Mouse (Mus musculus): ENCODE measurements around the gene Eif2b1. TPM values are rescaled to one million over a fixed set of nuclear protein-coding genes. Genes with fewer than 3 reads are reported as not detected.

Eif2b1 gene
- polyA plus RNA-seq, 1 experiment from 2014 or later, result 69.8 TPM

DNA sequence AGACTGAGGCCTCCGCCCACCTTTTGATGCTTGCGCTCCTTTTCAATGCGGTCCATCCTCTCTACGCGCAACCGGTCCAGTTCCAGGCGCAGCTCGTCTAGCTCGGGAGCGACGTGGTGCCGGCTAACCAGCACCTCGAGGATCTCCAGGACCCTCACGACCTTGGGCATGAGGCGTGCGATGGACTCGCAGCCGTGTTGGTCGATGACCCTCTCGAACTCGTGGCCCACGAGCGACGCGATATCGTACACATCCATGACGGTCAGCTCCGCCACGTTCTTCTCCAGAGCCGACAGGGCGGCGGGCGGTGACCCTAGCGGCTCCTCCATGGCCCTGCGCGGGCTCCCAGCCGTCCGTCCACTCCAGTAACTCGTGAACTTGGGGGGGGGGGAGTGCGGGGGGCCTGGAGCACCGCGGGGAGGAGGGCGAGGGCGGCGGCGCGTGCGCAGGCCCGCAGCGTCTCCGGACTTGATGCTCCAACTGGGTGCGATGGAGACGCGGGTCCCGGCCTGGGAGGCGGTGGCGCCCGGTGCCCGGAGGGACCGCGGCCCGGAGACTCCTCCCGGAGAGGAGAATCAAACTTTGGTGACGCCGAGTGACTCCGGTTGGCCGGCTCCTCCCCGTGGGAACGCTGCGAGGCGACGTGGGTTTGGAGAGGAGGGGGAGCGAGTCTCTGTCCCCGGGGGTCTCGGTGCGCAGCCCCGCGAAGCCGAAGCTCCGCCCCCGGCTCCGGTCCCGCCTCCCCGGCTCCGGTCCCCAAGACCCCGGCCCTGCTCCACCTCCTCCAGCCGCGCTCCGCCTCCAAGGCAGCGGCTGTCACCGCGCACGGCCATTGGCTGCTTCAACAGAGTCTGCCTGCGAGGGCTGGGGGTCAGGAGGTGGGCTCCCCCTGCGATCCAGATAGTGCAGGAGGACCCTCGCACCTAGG lies 48.0 kb downstream of the Eif2b1 start, which contains the start of gene Rilpl1:
Gene Rilpl1, minus strand, starts transcription at position 737 of the 928 bp plus-strand sequence.
- no peaks in the 10 kb centered on the region for H3K9me3 ChIP-seq (replicated peaks)
- peak within 1 kb of the TSS; percentile 82 for H3K4me2 ChIP-seq
- no peak for DNase-seq
- H3K9ac ChIP-seq, result peak within 1 kb of the TSS; percentile 62
- peaks cover 49% of the 10 kb centered on the region for H3K4me1 ChIP-seq (replicated peaks)
- H3K27ac ChIP-seq, result peak within 1 kb of the TSS; percentile 34; the same call in 1 of the 2 replicates
- WGBS (ENCODE audit: insufficient replicate concordance), result 1% methylated on average over 95 of the region's 96 CpGs
- peak within 1 kb of the TSS; percentile 67 for H3K4me3 ChIP-seq (replicated peaks)
- peak; percentile 44 for ATAC-seq (ENCODE audit: low read depth)
- H3K27me3 ChIP-seq, result peaks cover 53% of the 10 kb centered on the region
- H3K36me3 ChIP-seq, result no peaks in the 10 kb centered on the region

GRCm38 (mm10) chr5:124529697-124530096 lies 49.2 kb downstream of the Eif2b1 start:
- 0 out of 2 replicates have a peak overlapping the region, but pooled peaks have one; percentile 62 for H3K9ac ChIP-seq

DNA sequence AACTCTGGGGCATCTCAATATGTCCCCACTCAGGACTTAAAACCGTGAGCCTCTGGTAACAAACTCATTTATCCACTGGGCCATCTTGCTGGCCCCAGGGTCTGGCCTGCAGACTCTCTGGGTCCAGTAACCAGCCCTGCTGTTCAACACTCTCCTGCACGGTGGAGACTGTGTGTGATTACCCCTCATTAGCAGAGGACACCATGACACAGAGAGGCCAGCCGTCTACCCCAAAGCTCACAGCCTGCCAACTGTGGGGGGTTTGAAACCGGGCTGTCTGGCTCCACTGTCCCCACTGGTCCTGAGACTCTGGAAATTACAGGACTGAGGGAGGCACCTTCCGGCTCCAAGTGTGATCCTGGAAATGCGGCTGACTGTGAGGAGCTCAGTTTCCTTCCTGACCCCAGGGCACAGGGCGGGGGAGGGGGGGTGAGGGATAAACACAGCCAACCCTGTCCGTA lies 49.7 kb downstream of the Eif2b1 start:
- ATAC-seq (ENCODE audit: low read depth), result no peak
- Histone ChIP-seq H3K27ac (no peak overlapping the region), H3K27me3 (peaks cover 53% of the 10 kb centered on the region), H3K36me3 (no peaks in the 10 kb centered on the region), H3K4me1 (replicated peaks) (peaks cover 39% of the 10 kb centered on the region), H3K4me3 (replicated peaks) (peak overlapping the region; percentile 4; the same call in 1 of the 2 replicates), H3K9me3 (replicated peaks) (no peaks in the 10 kb centered on the region), H3K9ac (no peak overlapping the region), H3K4me2 (peak overlapping the region; percentile 82)
- 29% methylated on average over 8 of the region's 8 CpGs for WGBS (ENCODE audit: insufficient replicate concordance)
- no peak for DNase-seq

More at GRCm38 (mm10) chr5:124529697-124530096, 49.2 kb downstream of the Eif2b1 start:
- Histone ChIP-seq H3K36me3 (no peaks in the 10 kb centered on the region), H3K27me3 (peaks cover 53% of the 10 kb centered on the region), H3K9me3 (replicated peaks) (no peaks in the 10 kb centered on the region), H3K4me2 (peak overlapping the region; percentile 82), H3K4me3 (replicated peaks) (peak overlapping the region; percentile 67; the same call in 1 of the 2 replicates), H3K4me1 (replicated peaks) (peaks cover 43% of the 10 kb centered on the region), H3K27ac (no peak overlapping the region)
- ATAC-seq (ENCODE audit: low read depth) (no peak), DNase-seq (no peak)
- WGBS (ENCODE audit: insufficient replicate concordance), result 22% methylated on average over 8 of the region's 8 CpGs

DNA sequence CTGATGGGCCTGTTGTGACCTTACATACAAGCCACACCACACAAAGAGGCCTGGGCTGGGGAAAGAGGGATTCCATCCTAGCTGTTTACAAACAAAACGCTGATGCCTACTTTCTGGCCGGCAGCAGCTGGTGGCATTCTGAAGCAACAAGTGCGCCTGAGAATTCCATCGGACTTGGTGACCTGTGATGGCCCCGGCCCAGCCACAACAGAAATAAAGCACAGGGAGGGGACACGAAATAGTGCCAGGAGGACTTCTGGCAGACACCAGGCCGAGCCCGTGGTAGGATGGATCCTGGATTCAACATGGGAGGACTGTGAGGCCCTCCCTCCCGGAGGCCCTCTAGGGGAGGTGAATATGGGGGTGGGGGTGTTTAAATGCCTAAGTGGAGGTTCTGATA lies 50.1 kb downstream of the Eif2b1 start:
- Histone ChIP-seq H3K4me3 (replicated peaks) (0 out of 2 replicates have a peak overlapping the region, but pooled peaks have one; percentile 4), H3K4me1 (replicated peaks) (peaks cover 39% of the 10 kb centered on the region), H3K36me3 (no peaks in the 10 kb centered on the region), H3K27ac (no peak overlapping the region), H3K27me3 (peaks cover 53% of the 10 kb centered on the region), H3K4me2 (peak overlapping the region; percentile 82; the same call in 1 of the 2 replicates), H3K9ac (0 out of 2 replicates have a peak overlapping the region, but pooled peaks have one; percentile 19), H3K9me3 (replicated peaks) (no peaks in the 10 kb centered on the region)
- DNase-seq (no peak), ATAC-seq (ENCODE audit: low read depth) (no peak)
- 61% methylated on average over 9 of the region's 9 CpGs for WGBS (ENCODE audit: insufficient replicate concordance)

DNA sequence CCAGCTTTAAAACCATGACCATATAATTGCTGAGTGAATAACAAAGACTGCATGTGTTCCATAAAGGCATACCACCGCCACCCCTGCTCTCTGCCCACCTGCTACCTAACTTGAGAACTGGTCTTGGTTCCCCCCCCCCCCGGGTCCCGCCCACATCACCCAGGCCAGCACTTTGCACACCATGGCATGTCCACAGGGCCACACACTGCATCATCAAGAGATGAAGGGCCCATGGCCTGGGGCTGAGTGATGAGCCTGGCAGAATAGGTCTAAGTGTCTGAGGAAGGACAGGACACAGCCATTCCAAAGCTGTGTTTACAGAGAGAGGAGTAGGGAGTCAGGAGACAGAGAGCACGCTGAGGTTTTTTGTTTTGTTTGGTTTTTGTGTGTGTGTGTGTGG lies 50.6 kb downstream of the Eif2b1 start:
- Histone ChIP-seq H3K4me3 (replicated peaks) (no peak overlapping the region), H3K27ac (no peak overlapping the region), H3K9ac (no peak overlapping the region), H3K27me3 (peaks cover 51% of the 10 kb centered on the region), H3K4me1 (replicated peaks) (peaks cover 39% of the 10 kb centered on the region), H3K36me3 (no peaks in the 10 kb centered on the region), H3K4me2 (peak overlapping the region; percentile 82; the same call in 1 of the 2 replicates), H3K9me3 (replicated peaks) (no peaks in the 10 kb centered on the region)
- 61% methylated on average over 4 of the region's 4 CpGs for WGBS (ENCODE audit: insufficient replicate concordance)
- ATAC-seq (ENCODE audit: low read depth), result no peak
- no peak for DNase-seq

- Histone ChIP-seq H3K27ac (no peak overlapping the region), H3K4me1 (replicated peaks) (peaks cover 13% of the 10 kb centered on the region; the same call in 1 of the 2 replicates), H3K27me3 (peaks cover 17% of the 10 kb centered on the region), H3K4me2 (no peak overlapping the region), H3K36me3 (no peaks in the 10 kb centered on the region), H3K9me3 (replicated peaks) (no peaks in the 10 kb centered on the region), H3K4me3 (replicated peaks) (no peak overlapping the region), H3K9ac (no peak overlapping the region)
- ATAC-seq (ENCODE audit: low read depth) (no peak), DNase-seq (no peak)
- WGBS (ENCODE audit: insufficient replicate concordance), result 64% methylated on average over 5 of the region's 5 CpGs
These were observed 54.0 kb downstream of the Eif2b1 start for GRCm38 (mm10) chr5:124524943-124525342.

DNA sequence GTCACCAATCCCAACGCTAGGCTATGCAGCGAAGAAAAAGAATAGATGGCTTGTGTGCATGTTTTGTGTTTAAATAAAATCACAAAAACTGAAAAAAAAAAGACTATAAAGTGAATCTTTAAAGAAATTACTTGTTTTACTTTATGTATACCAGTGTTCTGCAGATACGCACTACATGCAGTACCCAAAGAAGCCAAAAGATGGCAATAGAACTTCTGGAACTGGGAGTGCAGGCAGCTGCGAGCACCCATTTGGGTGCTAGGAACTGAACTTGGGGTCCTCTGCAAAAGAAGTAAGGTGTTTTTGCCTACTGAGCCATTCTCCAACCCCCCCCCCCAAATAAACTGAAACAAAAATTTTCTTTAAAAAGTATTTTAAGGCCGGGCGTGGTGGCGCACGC lies 55.9 kb downstream of the Eif2b1 start:
- 83% methylated on average over 8 of the region's 8 CpGs for WGBS (ENCODE audit: insufficient replicate concordance)
- no peaks in the 10 kb centered on the region for H3K36me3 ChIP-seq
- H3K4me3 ChIP-seq (replicated peaks), result no peak overlapping the region
- H3K27me3 ChIP-seq, result peaks cover under 1% of the 10 kb centered on the region; the same call in 1 of the 2 replicates
- H3K4me1 ChIP-seq (replicated peaks), result no peaks in the 10 kb centered on the region
- DNase-seq (no peak), ATAC-seq (ENCODE audit: low read depth) (no peak)
- H3K4me2 ChIP-seq, result no peak overlapping the region
- no peak overlapping the region for H3K9ac ChIP-seq
- H3K27ac ChIP-seq, result no peak overlapping the region
- H3K9me3 ChIP-seq (replicated peaks), result no peaks in the 10 kb centered on the region

DNA sequence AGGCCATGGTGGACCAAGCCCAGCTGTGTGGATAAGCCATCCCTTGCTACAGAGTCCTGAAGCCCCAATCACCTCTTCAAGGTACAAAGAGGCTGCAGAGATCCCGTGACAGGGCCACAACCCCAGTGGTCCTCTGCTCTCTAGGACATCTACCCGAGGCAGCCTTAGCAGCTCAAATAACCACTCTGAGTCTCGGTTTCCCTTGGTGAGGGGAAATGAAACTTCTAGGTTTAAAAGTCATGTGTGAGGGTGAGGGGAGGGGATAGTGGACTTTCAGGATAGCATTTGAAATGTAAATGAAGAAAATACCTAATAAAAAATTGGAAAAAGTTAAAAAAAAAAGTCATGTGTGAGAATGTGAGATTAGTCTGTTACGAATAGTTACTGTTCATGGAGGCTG lies 57.3 kb downstream of the Eif2b1 start:
- ATAC-seq (ENCODE audit: low read depth) (no peak), DNase-seq (no peak)
- Histone ChIP-seq H3K9me3 (replicated peaks) (no peaks in the 10 kb centered on the region), H3K4me1 (replicated peaks) (no peaks in the 10 kb centered on the region), H3K4me3 (replicated peaks) (no peak overlapping the region), H3K27me3 (no peaks in the 10 kb centered on the region), H3K36me3 (no peaks in the 10 kb centered on the region), H3K9ac (no peak overlapping the region), H3K27ac (no peak overlapping the region), H3K4me2 (no peak overlapping the region)
- WGBS (ENCODE audit: insufficient replicate concordance), result 70% methylated on average over 4 of the region's 4 CpGs

Other genes starting within 250 kb of the Eif2b1 start
- gene Cdk2ap1, start 216.0 kb downstream of the Eif2b1 start, polyA plus RNA-seq (2015; fragmentation: Nextera tagmentation; extraction: Ambion mirVana), result 15.2 and 17.1 TPM in 2 replicates
- gene Sbno1, start 153.1 kb downstream of the Eif2b1 start, polyA plus RNA-seq (2015; fragmentation: Nextera tagmentation; extraction: Ambion mirVana), result 50.7 and 64.9 TPM in 2 replicates
- gene Kmt5a, start 139.2 kb downstream of the Eif2b1 start, polyA plus RNA-seq (2015; fragmentation: Nextera tagmentation; extraction: Ambion mirVana), result 45.4 and 58.4 TPM in 2 replicates
- 9.9 and 10.3 TPM in 2 replicates for gene Rilpl2, start 100.8 kb downstream of the Eif2b1 start, polyA plus RNA-seq (2015; fragmentation: Nextera tagmentation; extraction: Ambion mirVana)
- gene Snrnp35, start 96.0 kb downstream of the Eif2b1 start, polyA plus RNA-seq (2015; fragmentation: Nextera tagmentation; extraction: Ambion mirVana), result 14.6 and 15.0 TPM in 2 replicates
- 1.9 and 2.5 TPM in 2 replicates for gene Rilpl1, start 47.7 kb downstream of the Eif2b1 start, polyA plus RNA-seq (2015; fragmentation: Nextera tagmentation; extraction: Ambion mirVana)
- gene Tmed2, start 38.4 kb downstream of the Eif2b1 start, polyA plus RNA-seq (2015; fragmentation: Nextera tagmentation; extraction: Ambion mirVana), result 366 and 422 TPM in 2 replicates
- gene Ddx55, start 26.3 kb downstream of the Eif2b1 start, polyA plus RNA-seq (2015; fragmentation: Nextera tagmentation; extraction: Ambion mirVana), result 9.4 and 11.0 TPM in 2 replicates
- gene Gtf2h3, start within 50 bp of the Eif2b1 start, polyA plus RNA-seq (2015; fragmentation: Nextera tagmentation; extraction: Ambion mirVana), result 30.8 and 37.6 TPM in 2 replicates
- gene Atp6v0a2, start 49.4 kb upstream of the Eif2b1 start, polyA plus RNA-seq (2015; fragmentation: Nextera tagmentation; extraction: Ambion mirVana), result 17.9 and 21.8 TPM in 2 replicates
- not detected in 2 replicates for gene Dnah10, start 146.0 kb upstream of the Eif2b1 start, polyA plus RNA-seq (2015; fragmentation: Nextera tagmentation; extraction: Ambion mirVana)

All from liver, embryonic 13.5 days (tissue).